Comparison of ENCODE assay signal across 10 mouse cellular contexts in the genomic region with DNA sequence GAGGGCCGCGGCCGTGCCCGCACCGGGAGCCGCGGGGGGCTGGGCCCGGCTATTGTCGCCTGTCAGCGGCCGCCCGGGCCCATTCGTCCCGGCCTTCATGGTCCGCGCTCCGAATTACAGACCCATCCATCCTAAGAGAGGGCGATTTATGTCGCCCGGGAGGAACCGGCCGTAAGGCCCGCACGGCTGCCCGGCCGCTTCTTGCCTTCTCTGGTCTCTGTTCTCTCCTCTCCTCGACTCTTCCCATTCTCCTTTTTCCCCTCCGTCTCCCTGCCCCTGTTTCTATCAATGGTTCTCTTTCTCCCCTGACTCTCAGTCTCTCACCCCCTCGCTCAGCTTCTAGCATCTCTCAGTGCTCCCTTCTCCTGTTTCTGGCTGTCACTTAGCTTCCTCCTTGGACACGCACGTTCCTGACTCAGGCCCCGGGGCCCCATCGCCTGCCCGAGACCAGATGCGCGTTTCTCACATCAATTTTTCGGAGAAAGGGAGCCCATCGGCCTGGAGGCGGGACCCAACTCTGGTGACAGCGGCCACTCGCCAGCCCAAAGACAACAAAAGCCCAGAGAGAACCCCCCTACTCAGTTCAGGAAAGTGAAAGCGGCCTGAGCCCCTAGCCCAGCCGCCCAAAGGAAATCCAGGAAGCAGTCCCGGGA. TPM values are rescaled to one million over a fixed set of nuclear protein-coding genes. Genes with fewer than 3 reads are reported as not detected.
DNase-seq lines count a peak whose midpoint lies in the region; ATAC-seq and TF ChIP-seq lines count a peak whose summit lies in the region.
"Had no signal": no experiment of that assay in that cellular context is flagged by ENCODE, and none has a peak within 500 bp of the region (broad histone marks: within the 10 kb centered on the region; RNA-seq: fewer than 3 reads in every experiment).

No protein-coding gene starts in this region.

- peak; percentile 55 for DNase-seq in gastrocnemius, adult 2 months
- DNase-seq in gastrocnemius, adult 8-10 months (ENCODE audit: low spot score in 2 of 2): no peak
- peak; percentile 49 for DNase-seq in ZHBTc4 (ENCODE audit: low read depth, low spot score)
- peak; percentile 53 for DNase-seq in midbrain, embryonic 14.5 days
- no peak for DNase-seq in frontal cortex, postnatal 14 days (ENCODE audit: low spot score in 2 of 2)
- no peak for DNase-seq in testis, postnatal 10 days (ENCODE audit: low spot score)
- no peak for DNase-seq in left cerebral cortex, postnatal 10 days (ENCODE audit: extremely low spot score in 1 of 2, low spot score in 2 of 2)

- H3K27me3 ChIP-seq in hindbrain, embryonic 12.5 days: peaks cover 93% of the 10 kb centered on the region
- H3K27me3 ChIP-seq in midbrain, embryonic 14.5 days (ENCODE audit: control insufficient read depth, insufficient read depth, low read length): peaks cover 94% of the 10 kb centered on the region

- peak; percentile 82 for ATAC-seq in hindbrain, embryonic 12.5 days (ENCODE audit: low FRiP score)
- peak; percentile 49; the same call in 1 of the 2 replicates for ATAC-seq in midbrain, embryonic 14.5 days (ENCODE audit: low FRiP score, low TSS enrichment)

- H3K27ac ChIP-seq in gastrocnemius, adult 2 months: peak overlapping the region; percentile 98
- peak overlapping the region; percentile 92 for H3K27ac ChIP-seq in hindbrain, embryonic 12.5 days
- H3K27ac ChIP-seq in midbrain, embryonic 14.5 days (replicated peaks; ENCODE audit: low read depth, low read length): no peak overlapping the region

- peak overlapping the region; percentile 88 for H3K4me3 ChIP-seq in gastrocnemius, adult 2 months
- H3K4me3 ChIP-seq in hindbrain, embryonic 12.5 days: peak overlapping the region; percentile 43
- 0 out of 2 replicates have a peak overlapping the region, but pooled peaks have one; percentile 4 for H3K4me3 ChIP-seq in midbrain, embryonic 14.5 days (replicated peaks; ENCODE audit: low read depth, low read length)

- no peaks in the 10 kb centered on the region for H3K36me3 ChIP-seq in hindbrain, embryonic 12.5 days
- no peaks in the 10 kb centered on the region for H3K36me3 ChIP-seq in midbrain, embryonic 14.5 days (ENCODE audit: control insufficient read depth, insufficient read depth, low read length)

- peaks cover 44% of the 10 kb centered on the region for H3K4me1 ChIP-seq in hindbrain, embryonic 12.5 days
- 0 out of 2 replicates have a peak, but pooled peaks cover 4% of the 10 kb centered on the region for H3K4me1 ChIP-seq in midbrain, embryonic 14.5 days (ENCODE audit: control insufficient read depth, insufficient read depth, low read length)

- peak overlapping the region; percentile 75 for H3K9ac ChIP-seq in hindbrain, embryonic 12.5 days
- H3K9ac ChIP-seq in midbrain, embryonic 14.5 days (replicated peaks; ENCODE audit: low read length): no peak overlapping the region

- no peaks in the 10 kb centered on the region for H3K9me3 ChIP-seq in hindbrain, embryonic 12.5 days (replicated peaks)
- no peaks in the 10 kb centered on the region for H3K9me3 ChIP-seq in midbrain, embryonic 14.5 days (ENCODE audit: control insufficient read depth, low read length)

- intact Hi-C loops in gastrocnemius, adult 2 months (cut with DNase I): loop anchor here (2.0 kb wide), 2 partner anchors 207 to 241 kb away; no protein-coding TSS in a partner anchor
- intact Hi-C loops in left cerebral cortex, postnatal 10 days (cut with DNase I): loop anchor here (5.0 to 10.0 kb wide), 2 partner anchors 79 to 487 kb away; a partner anchor contains a TSS

- WGBS in hindbrain, embryonic 12.5 days: under 1% methylated on average over 44 of the region's 44 CpGs
- under 1% methylated on average over 44 of the region's 44 CpGs for WGBS in midbrain, embryonic 14.5 days

- TF ChIP-seq CTCF in gastrocnemius, adult 2 months (IDR thresholded peaks at IDR 0.05): no peak

- peak overlapping the region; percentile 46 for H3K4me2 ChIP-seq in hindbrain, embryonic 12.5 days (replicated peaks)
- H3K4me2 ChIP-seq in midbrain, embryonic 14.5 days (ENCODE audit: low read length): peak overlapping the region; percentile 42

RNA-seq across cellular contexts. Expression of a gene that starts 4.1 kb away (rescaled TPM):
- 10 to 100 TPM; 46.0 to 66.8 TPM for total RNA-seq in gastrocnemius, adult 2 months (2021)
- 10 to 100 TPM; 59.4 to 70.9 (median 64.3) TPM for total RNA-seq in gastrocnemius, adult 8-10 months (2022)
- 10.8 and 18.8 TPM in 2 replicates for polyA plus RNA-seq in hindbrain, embryonic 12.5 days (2016; fragmentation: Nextera tagmentation; extraction: Ambion mirVana)
- 0.49 and 0.65 TPM in 2 replicates for polyA plus RNA-seq in midbrain, embryonic 14.5 days (2014; fragmentation: Nextera tagmentation; extraction: Ambion mirVana)
- not detected for total RNA-seq in left cerebral cortex, postnatal 10 days (2021)
- total RNA-seq: left cerebral cortex, postnatal 36 days had no signal
- polyA plus RNA-seq: small intestine, adult 2 months had no signal

Comparison
In these comparisons a context has a peak if more than half of its experiments do, and no peak if none do; other contexts are left out.
1. DNase-seq: peak in gastrocnemius, adult 2 months (single experiment), ZHBTc4 (single experiment) and midbrain, embryonic 14.5 days (single experiment); none in gastrocnemius, adult 8-10 months (0 of 2), frontal cortex, postnatal 14 days (0 of 2), testis, postnatal 10 days (single experiment) and left cerebral cortex, postnatal 10 days (0 of 2).
2. H3K4me3 ChIP-seq: peak in every context shown above with its lines; median percentile 88 in gastrocnemius, adult 2 months; 43 in hindbrain, embryonic 12.5 days; 4 in midbrain, embryonic 14.5 days.
3. RNA of a gene that starts 4.1 kb away (total RNA-seq): 46.0 to 66.8 TPM in gastrocnemius, adult 2 months and 59.4 to 70.9 TPM in gastrocnemius, adult 8-10 months; not detected in left cerebral cortex, postnatal 10 days; every median in the first group is over 10 times any median in the second.